Mouse (Mus musculus) intestine, embryonic 15.5 days (tissue): Measurements from ENCODE around the gene Gm20388. TPM values are rescaled to one million over a fixed set of nuclear protein-coding genes. Genes with fewer than 3 reads are reported as not detected.

Source experiments
- ATAC-seq: fragments of 200-750 bp; cut with Nextera tagmentation; 2 replicates; pipeline ENCODE4 v1.8.0; 2017; ENCODE audit warnings: moderate TSS enrichment, moderate library complexity
- H3K27ac ChIP-seq: fragments of 300-500 bp; sonication (generic); 2 replicates; pipeline ENCODE4 v1.5.1; 2015; ENCODE audit warnings: mild to moderate bottlenecking, inconsistent platforms
- H3K27me3 ChIP-seq: fragments of 300-500 bp; sonication (generic); replicated peaks from 2 replicates; pipeline ENCODE4 v1.6.1; 2015; ENCODE audit warnings: inconsistent platforms
- H3K36me3 ChIP-seq: fragments of 300-500 bp; sonication (generic); 2 replicates; pipeline ENCODE4 v1.6.1; 2015; ENCODE audit warnings: inconsistent platforms
- H3K4me1 ChIP-seq: fragments of 300-500 bp; sonication (generic); replicated peaks from 2 replicates; pipeline ENCODE4 v1.6.1; 2015; ENCODE audit warnings: inconsistent platforms
- H3K4me2 ChIP-seq: fragments of 300-500 bp; sonication (generic); replicated peaks from 2 replicates; pipeline ENCODE4 v1.6.1; 2015; ENCODE audit warnings: mild to moderate bottlenecking, inconsistent platforms
- H3K4me3 ChIP-seq: fragments of 300-500 bp; sonication (generic); replicated peaks from 2 replicates; pipeline ENCODE4 v1.5.1; 2015; ENCODE audit warnings: inconsistent platforms
- H3K9ac ChIP-seq: fragments of 300-500 bp; sonication (generic); 2 replicates; pipeline ENCODE4 v1.6.1; 2015; ENCODE audit warnings: inconsistent platforms
- H3K9me3 ChIP-seq: fragments of 300-500 bp; sonication (generic); 2 replicates; pipeline ENCODE4 v1.6.1; 2016; ENCODE audit warnings: inconsistent platforms
- WGBS: fragments of 180-500 bp; shearing (Covaris S2); methylation state at CpG from one replicate; pipeline ENCODE4 v1.1.7; 2015; 5-methylcytosine and 5-hydroxymethylcytosine counted together
- polyA plus RNA-seq: library from polyadenylated mRNA; unstranded; fragments of >200 nt; fragmentation: Nextera tagmentation; extraction: Ambion mirVana; gene quantifications from 2 replicates; pipeline ENCODE4 v1.2.1, GENCODE M21; 2015

Gm20388 gene
- polyA plus RNA-seq, 1 experiment from 2014 or later = not detected

GRCm38 (mm10) chr8:120442306-120443003 lies 531.8 kb downstream of the Gm20388 start:
- WGBS = 35% methylated on average over 4 of the region's 4 CpGs
- ATAC-seq = peak; percentile 26
- H3K9me3 ChIP-seq = no peaks in the 10 kb centered on the region
- no peaks in the 10 kb centered on the region for H3K36me3 ChIP-seq
- peaks cover 55% of the 10 kb centered on the region for H3K4me1 ChIP-seq
- 0 out of 2 replicates have a peak overlapping the region, but pooled peaks have one; percentile 41 for H3K27ac ChIP-seq
- H3K27me3 ChIP-seq = no peaks in the 10 kb centered on the region
- H3K4me3 ChIP-seq = no peak overlapping the region
- H3K9ac ChIP-seq = no peak overlapping the region
- no peak overlapping the region for H3K4me2 ChIP-seq

DNA sequence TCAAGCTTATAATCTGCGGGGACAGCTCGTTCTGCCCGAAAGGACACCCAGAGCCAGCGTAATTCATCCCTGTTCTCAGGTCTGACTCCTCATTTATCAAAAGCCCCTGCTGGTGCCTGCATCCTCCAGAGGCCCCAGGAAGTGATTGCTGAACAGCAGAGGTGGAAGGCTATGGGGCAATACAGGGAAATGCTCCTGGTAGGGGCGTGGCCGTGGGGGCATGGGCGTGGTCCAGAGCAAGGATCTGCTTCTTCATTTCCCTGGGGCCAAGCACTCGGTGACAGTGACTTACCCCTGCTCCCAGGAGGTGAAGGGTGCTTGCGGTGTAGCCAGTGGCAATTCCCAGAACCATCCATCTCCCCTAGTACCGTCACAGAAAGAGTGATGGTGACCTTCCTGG lies 534.6 kb downstream of the Gm20388 start:
- H3K27me3 ChIP-seq = no peaks in the 10 kb centered on the region
- H3K4me3 ChIP-seq = no peak overlapping the region
- WGBS = 37% methylated on average over 10 of the region's 10 CpGs
- ATAC-seq = peak; percentile 53
- H3K9ac ChIP-seq = no peak overlapping the region
- no peak overlapping the region for H3K4me2 ChIP-seq
- no peaks in the 10 kb centered on the region for H3K9me3 ChIP-seq
- peaks cover 54% of the 10 kb centered on the region for H3K4me1 ChIP-seq
- no peak overlapping the region for H3K27ac ChIP-seq
- H3K36me3 ChIP-seq = no peaks in the 10 kb centered on the region

DNA sequence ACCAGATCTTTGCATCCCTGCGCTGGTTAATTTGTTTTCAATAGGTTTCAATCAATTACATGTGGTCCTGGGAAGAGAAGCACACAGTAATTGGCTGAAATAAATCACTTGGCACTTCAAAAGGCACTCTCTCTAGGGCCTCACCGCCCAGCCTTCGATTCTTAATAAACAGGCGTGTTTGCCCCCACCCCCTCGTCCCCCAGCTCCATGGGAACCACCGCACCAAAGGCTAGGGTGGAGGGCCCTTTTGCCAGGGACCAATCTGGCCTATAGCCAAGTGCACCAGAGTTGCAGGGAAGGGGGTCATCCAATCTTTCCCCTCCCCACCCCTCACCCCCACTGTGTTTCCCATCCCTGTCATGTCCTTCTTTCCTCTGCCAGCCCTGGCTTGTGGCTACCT lies 537.5 kb downstream of the Gm20388 start:
- Histone ChIP-seq H3K27ac (no peak overlapping the region), H3K36me3 (no peaks in the 10 kb centered on the region), H3K27me3 (no peaks in the 10 kb centered on the region), H3K4me3 (no peak overlapping the region), H3K9me3 (no peaks in the 10 kb centered on the region), H3K9ac (no peak overlapping the region; the same call in 1 of the 2 replicates), H3K4me1 (peaks cover 31% of the 10 kb centered on the region), H3K4me2 (no peak overlapping the region)
- ATAC-seq = no peak
- WGBS = 63% methylated on average over 6 of the region's 6 CpGs

- Histone ChIP-seq H3K4me1 (peaks cover 38% of the 10 kb centered on the region), H3K27ac (0 out of 2 replicates have a peak overlapping the region, but pooled peaks have one; percentile 25), H3K36me3 (no peaks in the 10 kb centered on the region), H3K9me3 (no peaks in the 10 kb centered on the region), H3K4me2 (no peak overlapping the region), H3K9ac (no peak overlapping the region), H3K4me3 (no peak overlapping the region), H3K27me3 (no peaks in the 10 kb centered on the region)
- ATAC-seq = no peak
- 79% methylated on average over 4 of the region's 4 CpGs for WGBS
These were observed 538.5 kb downstream of the Gm20388 start for GRCm38 (mm10) chr8:120449139-120449538.

- Histone ChIP-seq H3K27ac (0 out of 2 replicates have a peak overlapping the region, but pooled peaks have one; percentile 25), H3K9ac (no peak overlapping the region), H3K4me3 (no peak overlapping the region), H3K9me3 (no peaks in the 10 kb centered on the region), H3K4me2 (0 out of 2 replicates have a peak overlapping the region, but pooled peaks have one; percentile 3), H3K36me3 (no peaks in the 10 kb centered on the region), H3K27me3 (no peaks in the 10 kb centered on the region), H3K4me1 (peaks cover 39% of the 10 kb centered on the region)
- peak; percentile 4; the same call in 1 of the 2 replicates for ATAC-seq
- 26% methylated on average over 17 of the region's 17 CpGs for WGBS
These were observed 539.0 kb downstream of the Gm20388 start for GRCm38 (mm10) chr8:120449608-120450031.

DNA sequence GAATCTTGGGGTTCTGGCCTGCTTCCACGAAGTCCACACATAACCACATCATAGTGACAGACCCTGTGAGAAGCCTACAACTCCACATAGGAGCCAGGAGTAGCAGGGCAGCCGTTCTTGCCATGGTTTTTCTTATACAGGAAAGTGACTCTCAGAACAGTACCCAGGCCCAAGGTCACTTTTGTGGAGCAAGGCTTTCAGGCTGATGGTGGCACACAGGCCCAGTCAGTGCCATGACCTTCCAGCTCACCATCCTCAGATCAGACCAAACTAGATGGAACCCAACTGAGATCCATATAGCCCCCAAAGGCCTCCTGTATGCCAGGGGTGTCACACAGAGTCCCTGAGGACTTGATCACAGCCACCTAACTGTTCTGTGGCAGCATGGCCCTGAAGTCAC lies 541.5 kb downstream of the Gm20388 start:
- Histone ChIP-seq H3K9ac (no peak overlapping the region), H3K27ac (no peak overlapping the region), H3K36me3 (no peaks in the 10 kb centered on the region), H3K9me3 (no peaks in the 10 kb centered on the region), H3K27me3 (no peaks in the 10 kb centered on the region), H3K4me1 (peaks cover 52% of the 10 kb centered on the region), H3K4me2 (no peak overlapping the region), H3K4me3 (no peak overlapping the region)
- 81% methylated on average over 2 of the region's 2 CpGs for WGBS
- no peak for ATAC-seq

- Histone ChIP-seq H3K9ac (no peak overlapping the region), H3K9me3 (no peaks in the 10 kb centered on the region), H3K27me3 (no peaks in the 10 kb centered on the region), H3K4me1 (peaks cover 49% of the 10 kb centered on the region), H3K36me3 (no peaks in the 10 kb centered on the region), H3K4me3 (no peak overlapping the region), H3K27ac (peak overlapping the region; percentile 74), H3K4me2 (0 out of 2 replicates have a peak overlapping the region, but pooled peaks have one; percentile 23)
- 50% methylated on average over 6 of the region's 6 CpGs for WGBS
- ATAC-seq = peak; percentile 81
These were observed 543.8 kb downstream of the Gm20388 start for GRCm38 (mm10) chr8:120454404-120454803.

GRCm38 (mm10) chr8:120460375-120460774 lies 549.7 kb downstream of the Gm20388 start:
- peak overlapping the region; percentile 51; the same call in 1 of the 2 replicates for H3K27ac ChIP-seq
- no peak for ATAC-seq
- 45% methylated on average over 6 of the region's 6 CpGs for WGBS
- H3K36me3 ChIP-seq = no peaks in the 10 kb centered on the region
- H3K27me3 ChIP-seq = no peaks in the 10 kb centered on the region
- H3K4me1 ChIP-seq = peaks cover 59% of the 10 kb centered on the region
- H3K9me3 ChIP-seq = no peaks in the 10 kb centered on the region
- no peak overlapping the region for H3K9ac ChIP-seq
- H3K4me2 ChIP-seq = no peak overlapping the region
- H3K4me3 ChIP-seq = no peak overlapping the region

GRCm38 (mm10) chr8:120462119-120462551 lies 551.5 kb downstream of the Gm20388 start:
- peak overlapping the region; percentile 64 for H3K27ac ChIP-seq
- peak; percentile 26; the same call in 1 of the 2 replicates for ATAC-seq

DNA sequence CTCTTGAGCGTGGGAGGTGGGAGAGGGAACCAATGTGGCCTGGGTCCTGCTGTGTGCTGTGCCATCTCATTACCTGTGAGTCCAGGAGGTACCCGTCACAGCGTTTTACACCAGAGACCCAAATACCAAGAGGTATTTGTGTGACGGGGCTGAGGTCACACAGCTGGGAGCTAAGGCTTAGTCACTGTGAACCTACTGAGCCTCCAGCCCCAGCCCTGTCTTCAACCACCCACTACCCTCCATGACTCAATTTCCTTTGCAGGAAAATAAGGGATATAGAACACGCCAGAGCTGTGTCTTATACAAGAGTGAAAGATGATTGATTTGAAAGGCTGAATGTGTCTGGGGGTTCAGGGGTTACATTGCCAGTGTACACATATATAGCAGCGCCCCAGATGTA lies 552.0 kb downstream of the Gm20388 start:
- Histone ChIP-seq H3K4me1 (peaks cover 51% of the 10 kb centered on the region), H3K27ac (peak overlapping the region; percentile 64)

More at GRCm38 (mm10) chr8:120462119-120462551, 551.5 kb downstream of the Gm20388 start:
- Histone ChIP-seq H3K36me3 (no peaks in the 10 kb centered on the region), H3K4me3 (no peak overlapping the region), H3K9me3 (no peaks in the 10 kb centered on the region), H3K9ac (no peak overlapping the region), H3K4me2 (0 out of 2 replicates have a peak overlapping the region, but pooled peaks have one; percentile 3), H3K4me1 (peaks cover 52% of the 10 kb centered on the region), H3K27me3 (no peaks in the 10 kb centered on the region)
- 38% methylated on average over 15 of the region's 15 CpGs for WGBS

GRCm38 (mm10) chr8:120463918-120464584 lies 553.4 kb downstream of the Gm20388 start:
- no peaks in the 10 kb centered on the region for H3K36me3 ChIP-seq
- H3K4me3 ChIP-seq = no peak overlapping the region
- no peak overlapping the region for H3K27ac ChIP-seq
- WGBS = 94% methylated on average over 9 of the region's 9 CpGs
- H3K27me3 ChIP-seq = no peaks in the 10 kb centered on the region
- no peak overlapping the region for H3K9ac ChIP-seq
- H3K9me3 ChIP-seq = no peaks in the 10 kb centered on the region
- no peak for ATAC-seq
- no peak overlapping the region for H3K4me2 ChIP-seq
- H3K4me1 ChIP-seq = peaks cover 48% of the 10 kb centered on the region

More for the DNA sequence above, 552.0 kb downstream of the Gm20388 start:
- no peak; the same call in 1 of the 2 replicates for ATAC-seq
- no peaks in the 10 kb centered on the region for H3K9me3 ChIP-seq
- no peak overlapping the region for H3K4me2 ChIP-seq
- H3K36me3 ChIP-seq = no peaks in the 10 kb centered on the region
- WGBS = 70% methylated on average over 6 of the region's 6 CpGs
- no peak overlapping the region for H3K9ac ChIP-seq
- no peaks in the 10 kb centered on the region for H3K27me3 ChIP-seq
- no peak overlapping the region for H3K4me3 ChIP-seq

- ATAC-seq = no peak
- Histone ChIP-seq H3K27me3 (no peaks in the 10 kb centered on the region), H3K27ac (peak overlapping the region; percentile 17; the same call in 1 of the 2 replicates), H3K4me3 (no peak overlapping the region), H3K9me3 (no peaks in the 10 kb centered on the region), H3K9ac (no peak overlapping the region), H3K4me1 (peaks cover 43% of the 10 kb centered on the region), H3K36me3 (no peaks in the 10 kb centered on the region), H3K4me2 (no peak overlapping the region)
- WGBS = 69% methylated on average over 4 of the region's 4 CpGs
These were observed 553.9 kb downstream of the Gm20388 start for GRCm38 (mm10) chr8:120464585-120464937.
